Mouse (Mus musculus) gastrocnemius, postnatal 36 days (tissue): ENCODE results near the gene Atox1. TPM values are rescaled to one million over a fixed set of nuclear protein-coding genes. Genes with fewer than 3 reads are reported as not detected.
A peak's percentile ranks its signal among the peaks of the same experiment; 100 is the strongest.

Source experiments
- DNase-seq, 2 experiments: peaks; one replicate each; pipeline ENCODE4 v3.0.0; 2022
- intact Hi-C: fragments of 180-260 bp; cut with DNase I; formaldehyde crosslinking; loops from one replicate; pipeline ENCODE4 v1.15.1; 2025
- total RNA-seq, 2 experiments: library from RNA; stranded (reverse); gene quantifications; 2 replicates each; pipeline ENCODE4 v1.2.3; 2021

The Atox1 gene
- total RNA-seq, 2 experiments from 2014 or later, result 50.4 to 56.4 TPM

- intact Hi-C loops, result loop anchor here (5.0 kb wide), 1 partner anchor 206 kb away; no protein-coding TSS in a partner anchor
These were observed 2.5 kb downstream of the Atox1 start for GRCm38 (mm10) chr11:55458501-55458900.

DNA sequence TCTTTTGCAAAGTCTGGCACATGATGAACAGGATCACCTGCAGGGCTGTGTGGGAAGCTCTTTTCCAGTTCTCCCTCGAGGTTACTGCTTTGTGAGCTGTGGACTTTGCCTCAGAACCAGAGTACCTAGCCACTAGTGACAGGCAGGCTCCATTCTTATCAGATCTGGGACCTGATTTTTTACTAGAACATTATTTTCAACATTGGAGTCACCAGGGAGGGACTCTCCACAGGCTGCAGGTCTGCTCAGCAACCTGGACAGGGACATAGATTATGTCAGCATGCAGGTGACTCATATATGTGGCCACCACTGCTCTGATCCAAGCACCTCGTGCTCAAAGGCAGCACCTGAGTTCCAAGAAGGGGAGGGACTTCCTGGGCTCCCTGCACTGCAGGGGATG lies 5.9 kb downstream of the Atox1 start:
- intact Hi-C loops, result loop anchor here (5.0 kb wide), 1 partner anchor 203 kb away; no protein-coding TSS in a partner anchor
- no peak for DNase-seq

More at GRCm38 (mm10) chr11:55458501-55458900, 2.5 kb downstream of the Atox1 start:
- DNase-seq, result no peak

DNA sequence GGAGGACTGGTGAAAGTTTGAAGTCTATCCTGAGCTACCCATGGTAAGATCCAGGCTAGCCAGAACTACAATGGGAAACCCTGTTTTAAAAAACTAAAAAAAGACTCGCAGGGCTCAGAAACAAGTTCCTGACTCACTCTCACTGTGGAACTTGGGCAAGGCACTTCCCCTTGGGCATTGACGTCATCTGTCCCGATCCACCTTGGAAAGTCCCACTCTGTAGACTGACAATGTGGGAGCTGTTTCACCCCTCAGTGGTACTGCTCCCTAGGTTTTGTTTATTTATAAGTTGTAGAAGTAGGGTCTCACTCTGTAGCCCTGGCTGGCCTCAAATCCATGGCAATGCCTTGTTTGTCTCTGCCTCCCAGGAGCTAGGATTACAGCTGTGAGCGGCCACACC lies 7.4 kb downstream of the Atox1 start:
- intact Hi-C loops, result no loop called here

DNA sequence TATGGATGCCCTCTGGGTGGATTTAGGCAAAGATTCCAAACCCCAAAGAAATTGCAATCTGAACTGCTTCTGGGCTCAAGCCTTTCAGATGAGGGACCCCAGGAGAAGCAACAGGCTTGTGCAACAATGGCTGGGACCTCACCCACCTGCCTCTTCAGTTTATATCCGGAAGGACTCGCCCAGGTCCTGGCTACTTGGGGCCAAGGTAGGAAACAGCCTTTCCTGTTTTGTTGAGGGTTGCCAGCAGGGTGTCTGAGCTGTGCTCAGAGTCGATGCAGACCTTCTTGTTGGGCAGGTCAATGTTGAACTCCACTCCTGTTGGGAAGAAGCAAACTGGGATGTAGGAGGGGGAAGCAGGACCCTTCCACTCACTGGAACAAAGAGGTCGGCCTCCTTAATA lies 10.7 kb downstream of the Atox1 start:
- no peak for DNase-seq
- intact Hi-C loops, result no loop called here

More for the DNA sequence above, 7.4 kb downstream of the Atox1 start:
- no peak for DNase-seq

- intact Hi-C loops, result loop anchor here (5.0 kb wide), 1 partner anchor 247 kb away; the partner anchor contains the start of gene Slc36a1
- no peak for DNase-seq
These were observed 11.5 kb downstream of the Atox1 start for GRCm38 (mm10) chr11:55449531-55449930.

- DNase-seq, result peak; percentile 72 to 74
These were observed 14.5 kb downstream of the Atox1 start for GRCm38 (mm10) chr11:55446579-55446978.

GRCm38 (mm10) chr11:55444772-55445171 lies 16.3 kb downstream of the Atox1 start:
- intact Hi-C loops, result loop anchor here (5.0 kb wide), 1 partner anchor 242 kb away; the partner anchor contains the start of gene Slc36a1
- DNase-seq, result no peak

More at GRCm38 (mm10) chr11:55446579-55446978, 14.5 kb downstream of the Atox1 start:
- intact Hi-C loops, result loop anchor here (1.0 to 5.0 kb wide), 2 partner anchors 57 to 244 kb away; partner anchors contain the start of gene Slc36a1

- intact Hi-C loops, result no loop called here
- DNase-seq, result no peak
These were observed 21.3 kb downstream of the Atox1 start for GRCm38 (mm10) chr11:55439718-55440117.

- no peak for DNase-seq
- intact Hi-C loops, result no loop called here
These were observed 23.0 kb downstream of the Atox1 start for GRCm38 (mm10) chr11:55438031-55438430.

- DNase-seq, result no peak
- intact Hi-C loops, result no loop called here
These were observed 24.9 kb downstream of the Atox1 start for GRCm38 (mm10) chr11:55436089-55436488.

DNA sequence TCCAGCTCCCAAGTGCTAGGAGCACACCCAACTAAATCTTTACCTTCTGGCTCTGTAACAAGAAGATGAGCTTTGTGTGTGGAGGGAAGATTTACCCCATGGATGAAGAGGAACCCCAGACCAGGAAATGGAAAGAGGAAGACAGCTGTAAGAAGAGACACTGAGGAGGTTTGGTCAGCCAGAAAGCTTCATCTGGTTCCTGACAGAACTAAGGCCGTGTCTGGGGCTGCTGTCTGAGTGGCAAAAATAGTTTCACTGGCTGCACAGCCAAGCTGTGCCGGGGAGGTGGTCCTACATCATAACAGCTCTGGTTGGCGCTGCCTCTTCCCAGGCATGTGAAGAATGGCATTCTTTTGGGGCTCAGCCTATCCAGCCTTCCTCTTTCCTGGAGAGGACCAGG lies 28.1 kb downstream of the Atox1 start:
- intact Hi-C loops, result no loop called here
- DNase-seq, result no peak

GRCm38 (mm10) chr11:55429973-55430372 lies 31.1 kb downstream of the Atox1 start:
- DNase-seq, result no peak
- intact Hi-C loops, result no loop called here

DNA sequence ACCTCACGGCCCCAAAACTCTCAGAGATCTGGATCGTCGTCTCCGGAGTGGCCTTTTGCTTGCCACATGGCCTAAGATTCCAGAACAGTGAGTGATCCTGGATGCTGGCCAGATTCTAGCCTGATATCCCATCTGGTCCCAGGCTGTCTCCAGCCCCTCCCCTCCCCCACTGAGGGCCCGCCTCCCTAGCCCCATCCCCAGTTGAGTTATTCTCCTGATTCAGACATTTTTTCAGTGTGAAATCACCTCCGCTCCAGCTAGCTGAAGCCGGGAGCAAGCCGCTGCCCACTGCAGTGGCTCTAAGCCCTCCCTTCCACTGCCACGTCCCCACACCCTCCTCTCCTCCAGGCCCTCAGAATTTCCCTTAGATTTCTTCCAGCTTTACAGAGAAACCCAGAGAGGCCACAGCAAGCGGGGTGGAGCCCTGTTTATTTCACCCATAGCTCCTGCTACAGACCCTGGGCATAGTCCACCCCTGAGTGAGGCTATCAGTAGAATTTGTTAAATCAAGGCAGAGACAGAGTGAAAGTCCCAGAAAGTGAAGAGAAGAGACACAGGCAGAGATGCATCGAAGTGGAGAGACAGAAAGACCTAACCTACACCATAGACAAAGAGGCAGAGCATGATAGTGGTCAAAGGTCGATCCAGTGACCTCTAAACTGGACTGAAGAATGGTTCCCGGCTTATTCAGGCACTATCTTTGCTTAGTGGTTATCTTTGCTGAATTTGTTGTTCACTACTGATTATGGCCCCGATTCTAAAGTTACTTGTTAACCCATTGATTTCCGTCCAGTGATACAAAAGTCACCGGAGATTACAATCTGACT lies 32.6 kb downstream of the Atox1 start:
- intact Hi-C loops, result no loop called here
- peak; percentile 68 to 92 for DNase-seq

DNA sequence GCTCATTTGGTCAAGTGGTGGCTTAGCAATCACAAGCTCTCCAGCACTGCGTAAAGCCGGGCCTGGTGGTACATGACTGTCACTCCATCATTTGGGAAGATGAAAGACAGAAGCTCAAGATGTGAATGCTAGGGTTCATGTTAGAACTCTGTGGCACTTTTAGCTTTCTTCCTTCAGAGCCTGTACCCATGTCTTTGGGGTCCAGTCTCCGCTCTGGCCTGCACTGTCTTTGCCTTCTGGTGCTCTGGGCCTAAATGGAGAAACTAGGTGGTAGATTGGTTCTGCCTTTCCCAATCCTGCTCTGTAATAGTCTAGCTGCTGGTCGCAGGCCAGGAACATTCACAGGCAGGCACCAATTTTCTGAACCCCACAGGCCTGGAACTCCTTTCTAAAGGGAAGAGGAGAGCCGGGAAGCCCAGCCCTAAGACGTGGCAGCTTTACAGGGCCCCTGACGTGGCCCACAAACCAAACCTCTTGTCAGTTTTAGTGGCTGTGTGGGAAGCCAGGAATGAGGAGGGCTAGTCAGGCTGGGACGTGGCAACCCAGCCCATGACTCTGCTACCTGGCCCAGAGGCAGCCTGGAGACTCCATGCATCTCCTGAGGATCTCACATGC lies 36.2 kb downstream of the Atox1 start:
- intact Hi-C loops, result no loop called here
- DNase-seq, result peak; percentile 42 to 45

DNA sequence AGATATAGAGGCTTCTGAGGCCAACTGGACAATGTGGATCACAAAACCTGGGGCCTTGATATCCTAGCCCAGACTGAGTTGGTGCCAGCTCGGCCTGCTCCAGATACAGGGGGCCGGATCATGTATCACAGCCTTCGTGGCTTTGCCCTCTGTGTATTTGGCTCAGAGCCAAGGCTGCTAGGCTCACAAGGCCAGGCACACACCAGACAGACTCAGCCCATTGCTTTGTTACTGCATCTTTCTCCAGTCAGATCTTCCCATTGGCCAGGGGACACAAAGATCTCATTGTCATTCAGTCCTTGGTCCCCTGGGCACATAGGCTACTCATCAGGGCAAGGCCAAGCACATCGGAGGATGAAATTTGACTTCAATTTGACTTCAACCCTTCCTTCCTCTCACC lies 37.3 kb downstream of the Atox1 start:
- intact Hi-C loops, result no loop called here

GRCm38 (mm10) chr11:55422978-55423377 lies 38.1 kb downstream of the Atox1 start, which contains the start of gene Sparc:
Gene Sparc, minus strand, starts transcription at chr11:55423183.
- intact Hi-C loops, result no loop called here

More for the DNA sequence above, 37.3 kb downstream of the Atox1 start:
- DNase-seq, result peak; percentile 29 to 45

DNA sequence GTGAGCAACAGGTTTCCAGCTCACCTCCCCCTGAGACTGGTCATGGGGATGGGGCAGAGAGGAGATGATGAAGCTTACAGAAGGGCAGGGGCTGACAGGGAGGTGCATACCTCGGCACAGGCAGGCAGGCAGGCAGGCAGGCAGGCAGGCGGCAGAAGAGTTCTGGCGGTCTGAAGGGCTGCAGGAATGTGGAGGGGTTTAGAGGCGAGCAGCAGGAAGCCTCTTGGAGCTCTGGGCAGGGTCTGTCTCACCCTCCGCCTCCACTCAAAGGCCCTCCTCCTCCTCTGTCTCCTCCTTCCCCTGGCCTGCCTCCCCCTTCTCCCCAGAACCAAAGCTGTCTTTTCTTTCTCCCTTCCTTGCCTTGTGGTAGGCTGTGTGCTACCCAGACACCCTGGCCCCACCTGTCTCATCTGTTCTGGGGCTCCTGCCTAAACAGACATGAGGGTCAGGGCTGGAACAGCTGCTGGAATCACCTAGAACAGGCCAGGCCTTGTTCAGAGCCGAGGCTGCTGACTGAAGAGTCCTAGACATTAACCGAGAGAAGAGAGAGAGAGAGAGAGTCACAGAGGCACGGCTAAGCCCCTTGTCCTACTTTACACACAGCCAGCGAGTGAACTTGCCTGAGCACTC lies 41.2 kb downstream of the Atox1 start:
- peak; percentile 71 to 75 for DNase-seq
- intact Hi-C loops, result no loop called here

More at GRCm38 (mm10) chr11:55422978-55423377, 38.1 kb downstream of the Atox1 start, which contains the start of gene Sparc:
- DNase-seq, result no peak

DNA sequence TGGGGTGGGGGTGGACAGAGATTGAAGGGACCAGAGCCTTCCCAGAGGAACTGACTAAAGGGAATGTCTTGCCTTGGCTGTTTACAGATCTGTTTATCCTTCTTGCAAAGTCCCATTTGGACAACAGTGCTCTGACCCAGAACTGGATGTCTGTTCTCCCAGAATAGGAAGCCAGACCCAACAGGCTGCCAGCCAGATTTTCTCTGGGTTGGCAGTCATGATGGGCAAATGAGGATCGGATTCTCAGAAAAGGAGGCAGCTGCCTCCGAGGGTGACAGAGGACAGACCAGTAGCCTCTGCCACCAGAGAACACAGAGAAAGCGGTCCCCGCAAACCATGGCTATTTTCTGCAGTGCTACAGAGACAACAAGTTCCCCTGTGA lies 41.8 kb downstream of the Atox1 start:
- intact Hi-C loops, result no loop called here
- peak; percentile 64 to 72 for DNase-seq

DNA sequence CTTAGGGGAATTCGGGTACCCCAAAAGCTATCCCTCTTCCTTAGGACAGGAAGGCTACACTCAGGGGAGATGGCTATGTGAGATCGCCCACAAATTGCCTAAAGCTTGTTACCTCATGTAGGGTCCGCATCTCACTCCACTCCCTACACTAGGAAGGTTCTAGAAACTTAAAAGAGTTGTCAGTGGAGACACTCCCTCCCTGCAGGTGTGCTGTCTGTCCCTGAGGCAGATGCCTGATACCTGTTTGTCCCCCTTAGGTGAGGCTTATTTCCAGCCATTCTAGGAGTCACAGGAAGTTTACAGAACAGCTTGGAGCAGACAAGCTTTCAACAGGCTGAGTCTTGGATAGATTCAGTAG lies 42.4 kb downstream of the Atox1 start:
- intact Hi-C loops, result no loop called here
- no peak for DNase-seq

- intact Hi-C loops, result no loop called here
- peak in 1 of 2 experiments; percentile 62 for DNase-seq
These were observed 42.9 kb downstream of the Atox1 start for GRCm38 (mm10) chr11:55417898-55418703.
